Mouse (Mus musculus) intestine, embryonic 15.5 days (tissue): ENCODE results near the gene Asna1. TPM values are rescaled to one million over a fixed set of nuclear protein-coding genes. Genes with fewer than 3 reads are reported as not detected.

ENCODE experiments used
- ATAC-seq: fragments of 200-750 bp; cut with Nextera tagmentation; 2 replicates; pipeline ENCODE4 v1.8.0; 2017; ENCODE audit warnings: moderate TSS enrichment, moderate library complexity
- H3K27ac ChIP-seq: fragments of 300-500 bp; sonication (generic); 2 replicates; pipeline ENCODE4 v1.5.1; 2015; ENCODE audit warnings: mild to moderate bottlenecking, inconsistent platforms
- H3K27me3 ChIP-seq: fragments of 300-500 bp; sonication (generic); replicated peaks from 2 replicates; pipeline ENCODE4 v1.6.1; 2015; ENCODE audit warnings: inconsistent platforms
- H3K36me3 ChIP-seq: fragments of 300-500 bp; sonication (generic); 2 replicates; pipeline ENCODE4 v1.6.1; 2015; ENCODE audit warnings: inconsistent platforms
- H3K4me1 ChIP-seq: fragments of 300-500 bp; sonication (generic); replicated peaks from 2 replicates; pipeline ENCODE4 v1.6.1; 2015; ENCODE audit warnings: inconsistent platforms
- H3K4me2 ChIP-seq: fragments of 300-500 bp; sonication (generic); replicated peaks from 2 replicates; pipeline ENCODE4 v1.6.1; 2015; ENCODE audit warnings: mild to moderate bottlenecking, inconsistent platforms
- H3K4me3 ChIP-seq: fragments of 300-500 bp; sonication (generic); replicated peaks from 2 replicates; pipeline ENCODE4 v1.5.1; 2015; ENCODE audit warnings: inconsistent platforms
- H3K9ac ChIP-seq: fragments of 300-500 bp; sonication (generic); 2 replicates; pipeline ENCODE4 v1.6.1; 2015; ENCODE audit warnings: inconsistent platforms
- H3K9me3 ChIP-seq: fragments of 300-500 bp; sonication (generic); 2 replicates; pipeline ENCODE4 v1.6.1; 2016; ENCODE audit warnings: inconsistent platforms
- WGBS: fragments of 180-500 bp; shearing (Covaris S2); methylation state at CpG from one replicate; pipeline ENCODE4 v1.1.7; 2015; 5-methylcytosine and 5-hydroxymethylcytosine counted together
- polyA plus RNA-seq: library from polyadenylated mRNA; unstranded; fragments of >200 nt; fragmentation: Nextera tagmentation; extraction: Ambion mirVana; gene quantifications from 2 replicates; pipeline ENCODE4 v1.2.1, GENCODE M21; 2015

The Asna1 gene
- polyA plus RNA-seq, 1 experiment from 2014 or later: 125 TPM

- H3K9me3 ChIP-seq: no peaks in the 10 kb centered on the region
- H3K4me2 ChIP-seq: no peak overlapping the region
- H3K27ac ChIP-seq: no peak overlapping the region
- no peaks in the 10 kb centered on the region for H3K27me3 ChIP-seq
- H3K9ac ChIP-seq: no peak overlapping the region
- H3K36me3 ChIP-seq: peaks cover 12% of the 10 kb centered on the region; the same call in 1 of the 2 replicates
- H3K4me3 ChIP-seq: no peak overlapping the region
- 78% methylated on average over 4 of the region's 4 CpGs for WGBS
- H3K4me1 ChIP-seq: peaks cover 20% of the 10 kb centered on the region
- ATAC-seq: no peak
Observed at GRCm38 (mm10) chr8:85032622-85033311, 7.7 kb upstream of the Asna1 start.

GRCm38 (mm10) chr8:85029271-85029670, 4.2 kb upstream of the Asna1 start:
- Histone ChIP-seq H3K4me3 (peak overlapping the region; percentile 9; the same call in 1 of the 2 replicates), H3K4me2 (peak overlapping the region; percentile 82), H3K36me3 (peaks cover 12% of the 10 kb centered on the region; the same call in 1 of the 2 replicates), H3K27me3 (no peaks in the 10 kb centered on the region), H3K4me1 (peaks cover 22% of the 10 kb centered on the region), H3K9ac (peak overlapping the region; percentile 99; the same call in 1 of the 2 replicates), H3K9me3 (no peaks in the 10 kb centered on the region), H3K27ac (no peak overlapping the region)
- WGBS: 72% methylated on average over 14 of the region's 14 CpGs
- no peak for ATAC-seq

- peak overlapping the region; percentile 82 for H3K4me2 ChIP-seq
- H3K4me1 ChIP-seq: peaks cover 30% of the 10 kb centered on the region
- no peak overlapping the region for H3K27ac ChIP-seq
- H3K27me3 ChIP-seq: no peaks in the 10 kb centered on the region
- H3K36me3 ChIP-seq: peaks cover 20% of the 10 kb centered on the region; the same call in 1 of the 2 replicates
- H3K9me3 ChIP-seq: no peaks in the 10 kb centered on the region
- no peak for ATAC-seq
- WGBS: 19% methylated on average over 2 of the region's 2 CpGs
- peak overlapping the region; percentile 95 for H3K4me3 ChIP-seq
- peak overlapping the region; percentile 99 for H3K9ac ChIP-seq
Observed at GRCm38 (mm10) chr8:85027922-85028321, 2.8 kb upstream of the Asna1 start.

GRCm38 (mm10) chr8:85027516-85027855, 2.4 kb upstream of the Asna1 start:
- no peaks in the 10 kb centered on the region for H3K27me3 ChIP-seq
- WGBS: under 1% methylated on average over 13 of the region's 13 CpGs
- no peak for ATAC-seq

GRCm38 (mm10) chr8:85026670-85027515, 1.8 kb upstream of the Asna1 start, which contains the start of gene Trir:
Gene Trir (plus strand): TSS chr8:85026823.
- peak within 1 kb of the TSS; percentile 99 for H3K9ac ChIP-seq
- H3K36me3 ChIP-seq: peaks cover 20% of the 10 kb centered on the region; the same call in 1 of the 2 replicates
- peak; percentile 85 for ATAC-seq

More at GRCm38 (mm10) chr8:85027516-85027855, 2.4 kb upstream of the Asna1 start:
- peak overlapping the region; percentile 99 for H3K9ac ChIP-seq
- peak overlapping the region; percentile 92 for H3K27ac ChIP-seq
- H3K4me1 ChIP-seq: peaks cover 30% of the 10 kb centered on the region
- H3K4me2 ChIP-seq: peak overlapping the region; percentile 82
- H3K36me3 ChIP-seq: peaks cover 20% of the 10 kb centered on the region; the same call in 1 of the 2 replicates
- peak overlapping the region; percentile 95 for H3K4me3 ChIP-seq
- H3K9me3 ChIP-seq: no peaks in the 10 kb centered on the region

GRCm38 (mm10) chr8:85023846-85024245, 1.2 kb downstream of the Asna1 start:
- no peak overlapping the region for H3K9ac ChIP-seq
- 90% methylated on average over 3 of the region's 3 CpGs for WGBS

More at GRCm38 (mm10) chr8:85026670-85027515, 1.8 kb upstream of the Asna1 start, which contains the start of gene Trir:
- WGBS: under 1% methylated on average over 75 of the region's 75 CpGs
- Histone ChIP-seq H3K4me1 (peaks cover 30% of the 10 kb centered on the region), H3K9me3 (no peaks in the 10 kb centered on the region), H3K27me3 (no peaks in the 10 kb centered on the region), H3K4me3 (peak within 1 kb of the TSS; percentile 95), H3K27ac (peak within 1 kb of the TSS; percentile 92), H3K4me2 (peak within 1 kb of the TSS; percentile 82)

GRCm38 (mm10) chr8:85021514-85022055, 3.5 kb downstream of the Asna1 start:
- no peaks in the 10 kb centered on the region for H3K27me3 ChIP-seq
- no peaks in the 10 kb centered on the region for H3K9me3 ChIP-seq
- H3K4me1 ChIP-seq: peaks cover 17% of the 10 kb centered on the region
- H3K4me3 ChIP-seq: no peak overlapping the region
- no peak overlapping the region for H3K9ac ChIP-seq
- H3K4me2 ChIP-seq: no peak overlapping the region
- H3K27ac ChIP-seq: no peak overlapping the region
- no peak for ATAC-seq
- H3K36me3 ChIP-seq: peaks cover 30% of the 10 kb centered on the region
- WGBS: 91% methylated on average over 3 of the region's 3 CpGs

More at GRCm38 (mm10) chr8:85023846-85024245, 1.2 kb downstream of the Asna1 start:
- Histone ChIP-seq H3K36me3 (peaks cover 25% of the 10 kb centered on the region), H3K27me3 (no peaks in the 10 kb centered on the region), H3K9me3 (no peaks in the 10 kb centered on the region), H3K27ac (no peak overlapping the region), H3K4me1 (peaks cover 27% of the 10 kb centered on the region), H3K4me2 (peak overlapping the region; percentile 82), H3K4me3 (peak overlapping the region; percentile 80; the same call in 1 of the 2 replicates)
- ATAC-seq: no peak

GRCm38 (mm10) chr8:85017209-85017608, 7.9 kb downstream of the Asna1 start:
- peaks cover 21% of the 10 kb centered on the region for H3K36me3 ChIP-seq
- no peak overlapping the region for H3K4me3 ChIP-seq
- 56% methylated on average over 5 of the region's 5 CpGs for WGBS
- H3K27me3 ChIP-seq: peaks cover 13% of the 10 kb centered on the region
- no peak overlapping the region for H3K4me2 ChIP-seq
- H3K4me1 ChIP-seq: peaks cover 5% of the 10 kb centered on the region; the same call in 1 of the 2 replicates
- H3K9ac ChIP-seq: no peak overlapping the region
- ATAC-seq: no peak
- no peak overlapping the region for H3K27ac ChIP-seq
- no peaks in the 10 kb centered on the region for H3K9me3 ChIP-seq

- H3K27ac ChIP-seq: no peak overlapping the region
- H3K27me3 ChIP-seq: peaks cover 16% of the 10 kb centered on the region
- no peak overlapping the region for H3K9ac ChIP-seq
- H3K4me2 ChIP-seq: no peak overlapping the region
- H3K4me3 ChIP-seq: no peak overlapping the region
- H3K9me3 ChIP-seq: no peaks in the 10 kb centered on the region
- peaks cover 5% of the 10 kb centered on the region; the same call in 1 of the 2 replicates for H3K4me1 ChIP-seq
- peaks cover 21% of the 10 kb centered on the region; the same call in 1 of the 2 replicates for H3K36me3 ChIP-seq
- ATAC-seq: no peak
- WGBS: 67% methylated on average over 10 of the region's 10 CpGs
Observed at GRCm38 (mm10) chr8:85016724-85017123, 8.4 kb downstream of the Asna1 start.

- Histone ChIP-seq H3K4me2 (peak within 1 kb of the TSS; percentile 81), H3K9ac (peak within 1 kb of the TSS; percentile 34; the same call in 1 of the 2 replicates), H3K36me3 (peaks cover 7% of the 10 kb centered on the region; the same call in 1 of the 2 replicates), H3K4me1 (peaks cover 5% of the 10 kb centered on the region; the same call in 1 of the 2 replicates), H3K9me3 (no peaks in the 10 kb centered on the region), H3K4me3 (peak within 1 kb of the TSS; percentile 34), H3K27ac (no peak within 1 kb of the TSS), H3K27me3 (peaks cover 28% of the 10 kb centered on the region)
- ATAC-seq: no peak
- WGBS: 38% methylated on average over 2 of the region's 2 CpGs
Observed at GRCm38 (mm10) chr8:85014431-85014830, 10.7 kb downstream of the Asna1 start, which contains the start of gene Best2. Gene Best2 (minus strand): TSS chr8:85014531.

- Histone ChIP-seq H3K27ac (no peak overlapping the region), H3K9me3 (no peaks in the 10 kb centered on the region), H3K27me3 (peaks cover 34% of the 10 kb centered on the region), H3K36me3 (0 out of 2 replicates have a peak, but pooled peaks cover 1% of the 10 kb centered on the region), H3K4me3 (peak overlapping the region; percentile 34), H3K4me2 (peak overlapping the region; percentile 81), H3K4me1 (peaks cover 5% of the 10 kb centered on the region; the same call in 1 of the 2 replicates), H3K9ac (peak overlapping the region; percentile 34; the same call in 1 of the 2 replicates)
- WGBS: 5% methylated on average over 26 of the region's 26 CpGs
- ATAC-seq: peak; percentile 73; the same call in 1 of the 2 replicates
Observed at GRCm38 (mm10) chr8:85013230-85013840, 11.7 kb downstream of the Asna1 start.
